Mouse (Mus musculus) left cerebral cortex, postnatal 14 days (tissue): Measurements from ENCODE around the gene Ugcg. TPM values are rescaled to one million over a fixed set of nuclear protein-coding genes. Genes with fewer than 3 reads are reported as not detected.
"Not testable (repeated sequence)": the region's sequence is repeated elsewhere in the genome, so short reads cannot be mapped to it uniquely, and the experiment has no call there.

ENCODE experiments used
- DNase-seq, 2 experiments: peaks; one replicate each; pipeline ENCODE4 v3.0.0; 2021 to 2022; ENCODE audit warnings: low spot score in 2 of 2, mixed read lengths in 1 of 2
- intact Hi-C: fragments of 180-260 bp; cut with DNase I; formaldehyde crosslinking; loops from one replicate; pipeline ENCODE4 v1.15.1; 2025
- total RNA-seq, 2 experiments: library from RNA; stranded (reverse); gene quantifications; 2 replicates each; pipeline ENCODE4 v1.2.3; 2021

Ugcg gene
- total RNA-seq, 2 experiments from 2014 or later, result 92.8 to 93.8 TPM

- DNase-seq, result no peak
- intact Hi-C loops, result loop anchor here (5.0 kb wide), 1 partner anchor 150 kb away; no protein-coding TSS in a partner anchor
These were observed 58.5 kb downstream of the Ugcg start for GRCm38 (mm10) chr4:59247545-59247944.

- DNase-seq, result no peak
- intact Hi-C loops, result loop anchor here (5.0 kb wide), 1 partner anchor 151 kb away; no protein-coding TSS in a partner anchor
These were observed 59.0 kb downstream of the Ugcg start for GRCm38 (mm10) chr4:59248035-59248434.

GRCm38 (mm10) chr4:59252386-59253054, 63.5 kb downstream of the Ugcg start:
- DNase-seq, result peak; percentile 18 to 19
- intact Hi-C loops, result no loop called here

GRCm38 (mm10) chr4:59253055-59253434, 64.0 kb downstream of the Ugcg start:
- intact Hi-C loops, result no loop called here
- no peak for DNase-seq

GRCm38 (mm10) chr4:59254397-59254796, 65.3 kb downstream of the Ugcg start:
- no peak for DNase-seq
- intact Hi-C loops, result no loop called here

GRCm38 (mm10) chr4:59255988-59256387, 66.9 kb downstream of the Ugcg start:
- intact Hi-C loops, result no loop called here
- DNase-seq, result no peak

- DNase-seq, result no peak
- intact Hi-C loops, result no loop called here
These were observed 68.8 kb downstream of the Ugcg start for GRCm38 (mm10) chr4:59257866-59258265.

GRCm38 (mm10) chr4:59258771-59259170, 69.7 kb downstream of the Ugcg start:
- DNase-seq, result no peak
- intact Hi-C loops, result no loop called here

- intact Hi-C loops, result no loop called here
- DNase-seq, result no peak
These were observed 70.7 kb downstream of the Ugcg start for GRCm38 (mm10) chr4:59259806-59260205.

GRCm38 (mm10) chr4:59260871-59261515, 71.9 kb downstream of the Ugcg start:
- DNase-seq, result no peak
- intact Hi-C loops, result no loop called here

- DNase-seq, intact Hi-C loops: not testable (repeated sequence)
These were observed 72.5 kb downstream of the Ugcg start for GRCm38 (mm10) chr4:59261582-59261981.

- intact Hi-C loops, result no loop called here
- no peak for DNase-seq
These were observed 73.1 kb downstream of the Ugcg start for GRCm38 (mm10) chr4:59262156-59262555.

- DNase-seq, result no peak
- intact Hi-C loops, result no loop called here
These were observed 74.4 kb downstream of the Ugcg start for GRCm38 (mm10) chr4:59263418-59263817.

- intact Hi-C loops, result no loop called here
- DNase-seq, result no peak
These were observed 75.6 kb downstream of the Ugcg start for GRCm38 (mm10) chr4:59264611-59265095.

GRCm38 (mm10) chr4:59265182-59265581, 76.1 kb downstream of the Ugcg start:
- intact Hi-C loops, result no loop called here
- DNase-seq, result no peak

GRCm38 (mm10) chr4:59265631-59266030, 76.6 kb downstream of the Ugcg start:
- no peak for DNase-seq
- intact Hi-C loops, result no loop called here

Other genes starting within 250 kb of the Ugcg start
- 10 to 100 TPM; 23.2 to 31.1 TPM for gene Zkscan16, start 245.6 kb upstream of the Ugcg start, total RNA-seq
- gene Ptgr1, start 202.1 kb upstream of the Ugcg start, total RNA-seq, result 1 to 10 TPM; 1.6 to 2.4 TPM
- 1 to 10 TPM; 6.5 to 7.7 TPM for gene Dnajc25, start 194.2 kb upstream of the Ugcg start, total RNA-seq
- gene Gm20503, start 186.0 kb upstream of the Ugcg start, total RNA-seq, result 1 to 10 TPM in 1 of 2 experiments, under 1 TPM in 1; 0.70 to 3.1 TPM
- 10 to 100 TPM; 84.9 to 96.0 TPM for gene Gng10, start 154.2 kb upstream of the Ugcg start, total RNA-seq
- gene AI481877, start 50.3 kb upstream of the Ugcg start, total RNA-seq, result not detected
- gene Susd1, start 249.4 kb downstream of the Ugcg start, total RNA-seq, result 1 to 10 TPM; 8.2 to 9.3 TPM